Mouse (Mus musculus) B cell, adult 2 months (primary cell): ENCODE measurements around the gene H2-T22.
"Not testable (repeated sequence)": the region's sequence is repeated elsewhere in the genome, so short reads cannot be mapped to it uniquely, and the experiment has no call there.

ENCODE experiments used
- DNase-seq, 2 experiments: peaks; one replicate each; pipeline ENCODE4 v3.0.0; 2022

The H2-T22 gene

DNA sequence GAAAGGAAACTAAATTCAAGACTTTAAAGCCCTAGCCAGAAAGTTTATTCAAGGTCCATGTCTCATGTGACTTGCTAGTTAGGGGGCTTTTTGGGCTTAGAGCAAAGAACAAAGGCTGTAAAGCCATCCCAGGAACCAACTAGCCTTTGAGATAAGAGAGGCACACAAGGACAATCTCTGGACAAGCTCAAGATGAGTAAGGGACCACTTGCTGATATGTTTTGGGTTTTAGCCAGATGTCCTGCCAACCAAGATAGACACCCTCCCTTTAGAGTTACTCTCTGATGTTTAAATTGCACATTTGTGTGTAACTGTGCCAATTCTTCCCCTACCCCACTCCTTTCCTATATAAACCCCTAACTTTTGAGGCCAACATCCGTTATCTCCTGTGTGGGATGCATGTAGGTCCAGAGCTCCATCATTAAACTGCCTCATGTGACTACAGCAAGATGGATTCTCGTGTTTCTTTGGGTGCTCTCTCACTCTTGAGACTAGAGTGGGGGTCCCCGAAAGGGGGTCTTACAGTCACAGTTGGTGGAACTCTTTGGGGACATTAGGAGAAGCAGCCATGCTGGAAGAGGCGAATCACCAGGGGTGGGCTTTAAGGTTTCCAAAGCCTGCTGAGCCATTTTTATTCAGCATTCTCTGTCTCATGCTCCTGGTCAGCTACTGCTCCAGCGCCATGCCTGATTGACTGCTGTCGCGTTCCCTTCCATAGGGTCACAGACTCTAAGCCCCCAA is 13.5 kb downstream of the H2-T22 start:
- DNase-seq, result no peak

DNA sequence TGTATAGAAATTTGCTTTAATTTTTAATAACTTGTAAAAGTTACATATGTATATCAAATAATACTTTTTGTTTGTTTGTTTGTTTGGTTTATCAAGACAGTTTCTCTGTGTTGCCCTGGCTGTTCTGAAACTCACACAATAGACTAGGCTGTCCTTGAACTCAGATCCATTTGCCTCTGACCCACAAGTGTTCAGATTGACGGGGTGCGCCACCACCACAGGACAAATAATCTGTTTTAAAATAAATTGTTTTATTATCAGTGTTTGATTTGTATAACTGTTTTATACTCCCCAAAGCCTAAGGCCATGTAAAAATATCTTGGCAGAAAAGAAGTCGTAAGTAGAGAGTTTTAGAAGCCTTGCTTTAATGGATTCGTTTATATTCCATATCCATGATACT is 14.9 kb downstream of the H2-T22 start:
- DNase-seq, result no peak

GRCm38 (mm10) chr17:36025901-36026300 is 16.6 kb downstream of the H2-T22 start:
- no peak for DNase-seq

DNA sequence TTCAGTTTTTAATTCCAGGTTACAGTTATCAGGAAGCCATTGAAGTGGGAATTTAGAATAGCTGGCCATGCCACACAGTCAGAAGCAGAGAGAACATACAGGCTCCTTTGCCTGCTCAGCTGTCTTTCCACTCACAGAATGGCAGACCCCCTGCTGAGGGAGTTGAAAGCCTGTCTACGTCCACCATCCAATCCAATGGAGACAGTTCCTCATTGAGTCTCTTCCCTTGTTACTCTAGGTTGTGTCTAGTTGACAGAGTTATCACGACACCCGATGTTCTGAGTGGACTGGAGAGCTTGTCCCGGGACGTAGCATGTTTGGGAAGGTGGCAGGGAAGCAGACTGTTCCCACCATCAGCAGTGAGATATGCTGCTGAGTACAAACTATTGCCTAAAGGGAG is 17.4 kb downstream of the H2-T22 start:
- no peak for DNase-seq

DNA sequence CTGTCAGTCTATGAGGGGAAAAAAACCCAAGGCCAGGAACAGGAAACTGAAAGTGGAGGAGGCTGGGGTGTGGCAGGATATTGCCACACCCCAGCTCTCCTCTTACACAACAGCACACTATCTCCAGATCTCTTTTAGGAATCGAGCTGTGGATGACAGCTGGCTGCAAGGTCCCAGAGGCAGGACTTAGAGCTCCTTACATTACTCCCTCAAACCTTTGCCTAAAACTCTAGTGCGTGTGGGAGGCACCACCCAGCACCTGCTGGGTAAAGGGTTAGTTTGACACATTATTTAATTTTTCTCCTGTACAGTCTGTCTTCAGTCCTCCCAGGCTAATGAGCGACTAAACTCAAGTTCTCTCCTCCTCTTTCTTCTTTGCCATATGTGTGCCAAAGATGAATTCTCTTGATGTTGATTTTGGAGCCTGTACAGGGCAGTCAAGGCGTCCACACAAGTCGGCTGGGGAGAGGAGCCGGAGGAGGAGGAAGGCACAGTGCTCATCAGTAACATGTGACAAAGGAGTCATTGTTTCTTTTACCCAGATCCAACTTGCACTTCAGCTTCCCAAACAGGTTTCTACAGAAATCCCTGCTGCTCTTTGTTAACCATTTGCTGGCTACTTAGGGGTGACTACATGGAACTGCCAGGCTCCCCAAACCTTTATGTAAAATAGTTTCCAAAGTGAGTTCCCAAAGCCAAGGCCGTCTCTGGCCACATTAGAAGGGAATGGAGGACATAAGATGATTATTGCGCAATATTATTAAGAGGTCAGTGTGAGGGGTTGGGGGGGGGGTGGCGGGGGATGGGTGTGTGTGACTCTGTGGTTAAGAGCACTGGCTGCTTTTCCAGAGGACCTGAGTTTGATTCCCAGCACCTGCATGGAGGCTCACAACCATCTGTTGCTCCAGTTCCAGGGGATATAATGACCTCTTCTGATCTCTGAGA is 18.6 kb downstream of the H2-T22 start:
- peak in 1 of 2 experiments; percentile 47 for DNase-seq

DNA sequence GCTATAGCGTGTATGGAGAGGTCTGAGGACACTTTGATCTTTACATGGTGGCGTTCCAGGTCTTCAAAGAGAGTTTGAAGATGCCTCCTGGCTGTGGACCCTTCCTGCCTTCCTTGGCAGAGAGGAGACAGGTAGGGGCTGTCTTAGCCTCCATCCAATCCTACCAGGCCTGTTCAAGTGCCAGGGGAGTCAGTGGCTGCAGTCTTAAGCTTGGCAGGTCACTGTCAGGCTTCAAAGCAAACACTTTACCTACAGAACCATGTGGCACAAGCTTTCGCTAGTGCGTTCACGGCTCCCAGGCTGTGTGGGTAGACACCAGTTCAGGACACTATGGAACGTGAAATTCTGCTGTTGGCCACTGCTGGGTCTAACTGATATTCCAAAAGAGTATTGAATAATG is 19.6 kb downstream of the H2-T22 start:
- no peak for DNase-seq

- no peak for DNase-seq
Measured at GRCm38 (mm10) chr17:36022098-36022497, 20.4 kb downstream of the H2-T22 start.

DNA sequence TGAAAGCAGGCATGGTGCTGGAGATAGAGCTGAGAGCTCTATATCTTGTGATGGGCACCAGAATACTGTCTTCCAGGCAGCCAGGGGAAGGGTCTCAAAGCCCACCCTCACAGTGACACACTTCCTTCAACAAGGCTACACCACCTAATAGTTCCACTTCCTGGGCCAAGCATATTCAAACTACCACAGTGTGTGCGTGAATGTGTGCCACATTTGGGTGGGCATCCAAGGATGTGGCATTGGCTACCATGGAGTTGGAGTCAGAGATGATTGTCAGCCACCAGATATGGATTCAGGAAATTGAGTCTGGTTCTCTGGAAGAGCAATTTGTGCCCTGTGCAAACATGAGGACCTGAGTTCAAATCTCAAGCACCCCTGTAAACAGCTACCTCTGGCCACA is 21.2 kb downstream of the H2-T22 start:
- DNase-seq, result no peak

DNA sequence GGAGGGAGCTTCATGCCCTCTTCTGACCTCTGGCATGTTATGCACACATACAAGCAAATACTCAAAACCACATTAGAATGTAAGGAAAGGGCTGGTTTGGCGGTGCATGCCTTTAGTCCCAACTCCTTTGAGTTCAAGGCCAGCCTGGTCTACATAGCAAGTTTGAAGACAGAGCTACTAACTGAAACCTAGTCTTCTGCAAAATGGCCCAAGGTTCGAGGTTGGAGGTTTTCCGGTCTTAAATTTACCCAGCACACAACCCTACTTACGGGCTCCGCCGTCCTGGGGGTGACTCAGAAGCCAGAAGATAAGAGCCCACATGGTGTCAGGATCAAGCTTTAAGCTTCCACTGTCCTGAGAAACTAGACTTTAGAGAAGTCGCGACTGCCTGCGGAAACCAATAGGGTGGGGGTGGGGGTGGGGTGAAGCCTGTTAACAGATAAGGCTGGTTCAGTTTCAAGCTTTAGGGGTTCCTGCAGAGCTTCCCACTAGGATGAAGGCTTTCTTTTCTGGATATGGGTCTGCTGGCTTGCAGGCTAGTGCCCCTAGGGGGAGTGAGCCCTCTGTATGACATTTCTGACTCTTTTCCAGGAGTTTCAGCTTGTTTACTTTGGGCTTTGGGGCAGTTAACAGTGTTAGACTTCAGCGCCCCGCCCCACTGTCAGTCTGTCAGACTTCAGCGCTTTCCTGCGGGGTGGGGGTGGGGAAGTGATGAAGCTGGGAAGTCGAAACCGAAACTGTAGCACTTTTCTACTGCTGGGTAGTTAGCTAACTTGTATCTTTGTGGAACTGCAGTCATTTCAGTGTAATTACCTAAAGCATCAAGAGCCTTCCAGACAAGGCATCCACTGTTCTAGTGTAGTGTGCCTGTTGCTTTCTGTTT is 22.1 kb downstream of the H2-T22 start, which contains the start of gene H2-T24:
H2-T24 (minus strand) TSS at position 370 of the 883 bp plus-strand sequence.
- DNase-seq, result peak; percentile 86 to 87

DNA sequence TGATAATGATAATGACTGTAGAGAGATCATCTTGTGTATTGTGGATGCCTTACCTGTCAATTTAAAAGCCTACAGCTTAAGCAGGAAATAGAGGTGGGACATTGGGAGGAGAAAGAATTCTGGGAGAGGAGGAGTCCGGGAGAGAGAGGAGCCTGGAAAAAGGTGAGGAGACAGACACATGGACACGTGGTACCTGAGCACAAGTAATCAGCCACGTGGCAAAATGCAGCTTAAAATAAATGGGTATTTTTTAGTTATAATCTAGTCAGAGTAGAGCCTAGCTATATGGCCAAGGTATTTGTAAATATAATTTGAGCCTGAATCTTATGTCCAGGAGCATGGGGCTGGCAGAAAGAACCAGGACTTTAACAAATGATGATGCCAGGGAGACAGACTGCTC is 23.0 kb downstream of the H2-T22 start:
- no peak for DNase-seq

GRCm38 (mm10) chr17:36018979-36019378 is 23.6 kb downstream of the H2-T22 start:
- no peak for DNase-seq

DNA sequence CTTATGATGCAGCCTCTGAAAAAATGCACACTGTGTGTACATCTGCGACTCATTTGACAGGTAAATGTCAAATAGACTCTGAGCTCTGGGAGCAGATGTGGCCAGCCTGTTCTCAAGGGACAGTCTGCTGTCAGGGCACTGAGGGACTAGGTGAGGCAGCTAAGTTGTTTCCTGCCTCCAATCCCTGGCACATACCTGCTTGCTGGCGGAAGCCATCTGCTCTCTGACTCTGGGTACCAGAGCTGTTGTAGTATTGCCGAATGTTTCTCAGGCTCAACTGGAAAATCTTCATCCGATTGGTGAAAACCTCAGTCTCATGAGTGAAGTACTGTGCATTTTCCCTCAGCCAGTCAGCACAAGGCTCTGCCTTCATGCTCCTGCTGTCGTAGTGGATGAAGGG is 25.5 kb downstream of the H2-T22 start:
- DNase-seq, result no peak

- no peak for DNase-seq
Measured at GRCm38 (mm10) chr17:36014977-36015376, 27.6 kb downstream of the H2-T22 start.

DNA sequence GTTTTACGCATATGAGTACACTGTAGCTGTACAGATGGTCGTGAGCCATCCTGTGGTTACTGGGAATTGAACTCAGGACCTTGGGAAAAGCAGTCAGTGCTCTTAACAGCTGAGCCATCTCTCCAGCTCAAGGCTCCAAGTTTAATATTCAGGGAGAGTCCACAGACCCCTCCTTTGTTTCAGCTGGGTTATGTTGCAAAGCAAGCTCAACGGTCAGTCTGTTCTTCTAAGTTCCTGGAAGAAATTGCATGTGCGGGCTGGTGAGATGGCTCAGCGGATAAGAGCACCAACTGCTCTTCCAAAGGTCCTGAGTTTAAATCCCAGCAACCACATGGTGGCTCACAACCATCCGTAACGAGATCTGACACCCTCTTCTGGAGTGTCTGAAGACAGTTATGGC is 38.1 kb downstream of the H2-T22 start:
- DNase-seq, result not testable (repeated sequence)

DNA sequence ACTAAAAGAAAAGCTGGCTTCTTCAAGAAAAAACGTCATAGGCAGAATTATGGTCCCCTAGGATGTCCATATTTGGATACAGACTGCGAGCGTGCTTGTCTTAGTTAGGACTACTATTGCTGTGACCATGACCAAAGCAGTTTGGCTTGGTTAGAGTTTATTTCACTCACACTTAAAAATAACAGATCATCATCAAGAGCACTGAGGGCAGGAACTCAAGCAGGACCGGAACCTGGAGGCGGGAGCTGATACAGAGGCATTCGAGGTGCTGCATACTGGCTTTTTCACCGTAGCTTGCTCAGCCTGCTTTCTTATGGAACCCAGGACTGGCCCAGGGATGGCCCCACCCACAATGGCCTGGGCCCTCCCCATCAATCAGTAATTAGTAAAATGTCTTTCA is 39.2 kb downstream of the H2-T22 start:
- DNase-seq, result no peak

DNA sequence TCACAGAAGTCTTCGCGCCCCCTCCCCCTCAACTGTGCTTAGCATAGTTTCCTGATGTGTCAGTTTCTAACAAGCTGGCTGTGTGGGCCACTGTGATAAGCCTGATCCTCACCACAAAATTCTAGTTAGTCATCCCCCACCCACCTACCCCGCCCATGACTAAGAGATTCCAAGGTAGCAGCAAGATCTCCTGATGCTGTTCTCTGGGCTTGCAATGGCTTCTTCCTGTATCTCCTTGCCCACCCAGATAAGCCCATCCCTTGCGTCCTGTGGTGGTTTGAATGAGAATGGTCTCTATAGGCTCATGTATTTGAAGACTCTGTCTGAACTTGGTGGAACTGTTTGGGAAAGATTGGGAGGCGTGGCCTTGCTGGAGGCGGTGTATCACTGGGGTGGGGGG is 40.6 kb downstream of the H2-T22 start:
- DNase-seq, result peak; percentile 21 to 37

- DNase-seq, result peak; percentile 44 to 51
Measured at GRCm38 (mm10) chr17:36001121-36001897, 41.2 kb downstream of the H2-T22 start.

DNA sequence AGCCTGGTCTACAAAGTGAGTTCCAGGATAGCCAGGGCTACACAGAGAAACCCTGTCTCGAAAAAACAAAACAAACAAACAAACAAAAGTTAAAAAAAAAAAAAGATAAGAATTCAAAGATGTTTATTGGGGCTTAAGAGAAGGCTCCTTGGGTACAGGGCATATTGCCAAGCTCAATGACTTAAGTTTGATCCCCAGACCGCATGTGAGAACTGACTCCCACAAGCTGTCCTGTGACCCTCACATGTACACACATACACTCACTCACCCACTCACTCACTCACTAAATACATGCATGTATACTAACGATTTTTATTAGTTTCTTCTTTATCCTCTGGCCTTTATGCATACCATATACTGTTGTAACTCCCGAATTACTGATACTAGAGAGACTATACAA is 42.2 kb downstream of the H2-T22 start:
- no peak for DNase-seq

DNA sequence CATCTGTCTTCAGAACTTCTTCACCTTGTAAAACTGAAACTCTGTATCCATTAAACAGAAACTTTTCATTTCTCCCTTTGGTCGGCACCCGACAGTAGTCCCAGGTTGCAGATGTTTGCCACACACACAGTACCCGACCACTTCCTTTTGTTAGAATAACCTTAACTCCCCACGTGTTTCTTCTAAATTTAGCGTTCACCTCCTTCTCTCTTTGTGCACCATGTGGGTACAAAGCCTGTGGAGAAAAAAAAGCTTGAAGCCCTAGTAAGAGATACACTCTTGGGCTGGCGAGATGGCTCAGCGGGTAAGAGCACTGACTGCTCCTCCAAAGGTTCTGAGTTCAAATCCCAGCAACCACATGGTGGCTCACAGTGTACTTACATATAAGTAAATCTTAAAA is 43.2 kb downstream of the H2-T22 start:
- peak; percentile 74 to 78 for DNase-seq

DNA sequence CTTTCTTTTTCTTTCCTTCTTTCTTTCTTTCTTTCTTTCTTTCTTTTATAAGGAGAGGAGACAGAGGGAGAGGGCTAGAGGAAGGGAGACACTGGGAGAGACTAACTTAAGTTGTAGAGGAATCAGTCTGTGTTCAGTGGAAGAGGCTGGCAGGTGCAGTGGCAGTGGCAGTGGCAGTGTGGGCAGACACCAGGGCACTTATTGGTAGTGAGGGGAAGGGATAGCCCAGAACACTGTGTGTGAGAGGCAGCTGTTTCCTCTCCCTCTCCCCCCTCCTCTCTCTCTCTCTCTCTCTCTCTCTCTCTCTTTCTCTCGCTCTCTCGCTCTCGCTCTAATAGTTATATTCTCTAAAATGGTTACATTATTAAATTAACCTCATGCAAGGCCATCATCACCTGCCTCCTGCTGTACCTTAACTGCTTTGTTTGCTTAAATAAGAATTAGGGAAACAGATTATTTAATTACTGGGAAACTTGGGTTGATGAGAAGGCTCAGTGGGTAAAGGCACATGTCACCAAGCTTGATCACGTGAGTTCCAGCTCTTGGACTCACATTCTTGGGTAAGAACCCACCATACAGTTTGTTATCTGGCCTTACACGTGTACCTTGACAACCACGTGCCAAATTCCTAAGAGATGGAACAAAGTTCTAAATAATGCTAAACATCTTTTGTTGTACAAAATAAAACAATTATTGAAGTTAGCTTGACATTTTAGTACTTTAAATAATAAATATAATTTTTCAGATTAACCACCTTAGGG is 43.8 kb downstream of the H2-T22 start:
- DNase-seq, result peak; percentile 48 to 51
